Mouse (Mus musculus) cerebellum, adult 18-20 months (tissue): ENCODE measurements around the gene Perm1.

ENCODE experiments used
- DNase-seq, 2 experiments: peaks; one replicate each; pipeline ENCODE4 v3.0.0; 2021

Perm1 gene

DNA sequence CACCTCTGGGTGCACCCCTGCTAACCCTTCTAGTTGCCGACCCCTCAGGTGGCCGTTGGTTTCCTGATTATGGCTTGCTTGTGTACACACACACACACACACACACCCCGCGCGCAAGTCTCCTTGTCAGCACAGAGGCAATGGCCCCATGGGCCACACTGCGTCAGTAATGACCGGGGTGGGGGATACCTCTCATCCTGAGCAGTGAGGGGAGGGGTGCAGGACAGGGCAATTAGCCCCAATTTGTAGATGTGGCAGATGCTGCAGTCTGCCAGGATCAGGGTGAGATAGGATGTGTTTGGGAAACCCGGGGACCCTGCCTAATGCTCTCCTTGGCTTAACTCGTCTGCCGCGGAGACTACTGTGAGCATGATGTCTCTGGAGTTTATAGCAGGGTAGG, 33.9 kb downstream of the Perm1 start:
- no peak for DNase-seq

DNA sequence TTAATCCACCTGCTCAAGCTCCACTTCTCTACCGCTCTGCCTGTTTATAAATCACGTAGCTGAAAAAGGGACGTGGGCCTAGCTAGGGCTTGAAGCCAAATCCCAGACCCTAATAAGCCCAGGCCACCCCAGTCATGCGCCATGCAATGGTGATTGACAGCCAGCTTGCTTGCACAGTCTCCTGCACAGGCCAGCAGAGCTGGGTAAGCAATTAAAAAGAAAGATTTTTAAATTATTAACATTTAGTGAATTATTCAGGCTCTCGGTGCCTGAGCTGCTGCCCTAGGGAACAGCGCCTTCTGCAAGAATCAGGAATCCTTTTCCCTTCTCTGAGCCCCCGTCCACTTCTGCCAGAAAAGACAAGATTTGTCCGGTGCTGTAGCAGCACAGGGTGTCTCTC, 35.4 kb downstream of the Perm1 start:
- DNase-seq, result no peak

GRCm38 (mm10) chr4:156252140-156252539, 36.5 kb downstream of the Perm1 start:
- no peak for DNase-seq

- no peak for DNase-seq
Measured at GRCm38 (mm10) chr4:156252619-156253018, 37.0 kb downstream of the Perm1 start.

DNA sequence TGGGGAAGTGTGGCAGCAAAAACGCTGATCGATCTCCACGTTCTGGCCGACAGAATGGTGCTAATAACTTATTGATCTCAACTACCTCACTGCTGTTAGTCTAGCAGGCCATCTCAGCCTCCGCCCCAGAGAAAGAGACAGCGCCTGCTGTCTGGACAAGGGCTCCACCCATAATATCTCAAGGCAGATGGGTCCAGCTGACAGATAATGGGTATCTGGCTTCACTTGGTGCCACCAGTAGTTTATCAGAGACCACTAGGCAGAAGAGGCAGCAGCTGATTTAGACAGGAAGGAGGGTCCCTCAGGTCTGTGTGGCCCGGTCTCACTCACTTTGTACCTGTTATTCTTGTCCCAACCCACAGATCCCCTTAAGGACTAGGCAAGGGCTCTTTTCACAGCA, 37.4 kb downstream of the Perm1 start:
- no peak for DNase-seq

GRCm38 (mm10) chr4:156254361-156255077, 38.9 kb downstream of the Perm1 start:
- no peak for DNase-seq

DNA sequence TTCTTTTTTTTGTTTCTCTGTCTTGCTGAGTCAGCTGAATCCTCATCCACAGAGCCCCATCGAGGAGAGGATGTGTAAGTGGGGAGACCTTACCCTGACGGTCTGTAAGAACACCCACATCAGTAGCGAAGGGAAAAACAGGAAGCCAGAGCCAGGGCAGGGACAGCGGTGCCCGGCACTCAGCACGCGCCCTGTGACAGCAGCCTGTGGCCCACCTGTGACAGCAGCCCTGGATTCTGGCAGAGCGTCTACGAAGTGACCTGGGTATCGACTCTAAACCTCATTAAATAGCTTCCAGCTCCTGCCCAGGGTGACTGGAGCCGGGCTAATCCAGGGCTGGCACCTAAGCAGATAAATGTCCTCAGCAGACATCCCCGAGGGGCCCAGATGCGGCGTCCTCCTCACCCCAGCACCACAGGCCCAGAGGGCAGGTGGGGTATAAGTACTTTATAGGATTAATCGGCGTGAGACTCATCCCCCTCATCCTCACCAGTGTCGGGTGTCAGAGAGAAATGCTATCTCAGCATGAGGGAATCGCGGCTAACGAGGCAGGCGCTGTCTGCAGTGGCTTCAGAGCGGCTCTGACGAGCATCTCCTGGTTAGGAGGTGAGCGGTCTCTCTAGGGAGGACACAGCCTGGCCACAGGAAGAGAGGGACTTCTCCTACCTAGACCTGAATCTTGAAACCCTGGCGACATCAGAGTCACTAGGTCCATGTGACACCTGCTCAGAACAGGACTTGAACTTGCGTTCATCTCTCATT, 39.6 kb downstream of the Perm1 start, which contains the start of gene Samd11:
Gene Samd11 (minus strand): TSS at position 580 of the 762 bp plus-strand sequence.
- no peak for DNase-seq
